In the genomic region with DNA sequence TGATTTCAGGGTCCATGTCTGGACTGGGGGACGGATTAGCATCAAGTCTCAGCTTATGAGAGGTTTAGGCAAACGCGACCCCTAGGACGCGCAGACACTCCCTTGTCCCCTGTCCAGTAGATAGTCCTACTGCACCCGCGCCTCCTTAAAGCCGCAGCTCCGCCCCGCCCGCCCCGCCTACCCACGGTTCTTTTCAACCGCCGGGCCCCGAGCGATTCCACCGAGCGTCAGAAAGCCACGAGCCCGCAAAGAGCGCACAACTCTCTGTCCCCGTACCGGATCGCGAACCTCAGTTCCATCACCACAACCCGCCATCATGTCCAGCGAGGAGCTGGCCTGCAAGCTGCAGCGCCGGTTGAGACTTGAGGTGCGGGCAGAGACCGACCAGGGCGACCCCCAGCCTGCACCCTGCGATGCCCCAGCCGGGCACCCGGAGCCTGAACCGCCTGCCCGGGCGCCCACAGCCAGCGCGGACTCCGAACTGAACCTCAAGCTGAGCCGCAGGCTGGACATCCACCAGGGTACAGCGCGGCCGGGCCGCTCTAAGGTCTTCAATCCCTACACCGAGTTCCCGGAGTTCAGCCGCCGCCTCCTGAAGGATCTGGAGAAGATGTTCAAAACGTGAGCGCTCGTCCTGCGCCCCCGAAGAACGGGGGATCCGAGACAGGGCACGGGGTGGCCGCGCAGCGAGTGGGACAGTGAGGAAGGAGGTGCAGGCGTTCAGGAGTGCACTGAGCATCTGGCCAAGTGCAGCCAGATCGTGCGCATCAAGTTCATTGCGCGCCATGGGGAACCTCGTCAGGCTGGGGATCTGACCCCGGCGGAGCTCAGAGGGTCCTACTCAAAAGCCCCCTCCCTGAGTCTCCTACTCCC, we compare ENCODE assay signal across 8 mouse cellular contexts. TPM values are rescaled to one million over a fixed set of nuclear protein-coding genes. Genes with fewer than 3 reads are reported as not detected.
A peak's percentile ranks its signal among the peaks of the same experiment; 100 is the strongest.
DNase-seq lines count a peak whose midpoint lies in the region; ATAC-seq and TF ChIP-seq lines count a peak whose summit lies in the region.

A gene (plus strand): TSS at position 230 of the 873 bp plus-strand sequence.

- H3K9me3 ChIP-seq in embryonic facial prominence, embryonic 11.5 days (replicated peaks; ENCODE audit: control insufficient read depth, low read length): no peaks in the 10 kb centered on the region
- no peaks in the 10 kb centered on the region for H3K9me3 ChIP-seq in heart, postnatal 0 days (replicated peaks; ENCODE audit: control insufficient read depth, low read length)

- peak; percentile 77 for TF ChIP-seq POLR2A in testis, adult 2 months (IDR thresholded peaks at IDR 0.05; ENCODE audit: control insufficient read depth, low read depth, low read length)

- TF ChIP-seq CTCF in heart, postnatal 0 days (IDR thresholded peaks at IDR 0.05; ENCODE audit: low read depth): no peak
- no peak for TF ChIP-seq CTCF in testis, adult 2 months (IDR thresholded peaks at IDR 0.05; ENCODE audit: control insufficient read depth, insufficient read depth, insufficient replicate concordance, low read depth, low read length)

- no peaks in the 10 kb centered on the region for H3K36me3 ChIP-seq in embryonic facial prominence, embryonic 11.5 days (replicated peaks; ENCODE audit: control insufficient read depth, insufficient read depth, low read depth, low read length)
- H3K36me3 ChIP-seq in heart, postnatal 0 days (replicated peaks; ENCODE audit: control insufficient read depth, insufficient read depth, low read length): no peaks in the 10 kb centered on the region
- no peaks in the 10 kb centered on the region for H3K36me3 ChIP-seq in testis, adult 2 months (ENCODE audit: control insufficient read depth, insufficient read depth, low read length)

- peak; percentile 69; the same call in 1 of the 2 replicates for ATAC-seq in frontal cortex, adult (ENCODE audit: low TSS enrichment)
- ATAC-seq in embryonic facial prominence, embryonic 11.5 days (replicated peaks; ENCODE audit: insufficient number of reproducible peaks, low FRiP score, low TSS enrichment, low read depth): peak; percentile 53; the same call in 1 of the 2 replicates
- 0 out of 2 replicates have a peak, but pooled peaks have one; percentile 11 for ATAC-seq in heart, postnatal 0 days (ENCODE audit: insufficient read depth, low read depth)

- peak within 1 kb of the TSS; percentile 49 for H3K4me3 ChIP-seq in embryonic facial prominence, embryonic 11.5 days (ENCODE audit: low read depth, low read length)
- H3K4me3 ChIP-seq in heart, postnatal 0 days (ENCODE audit: low read depth, low read length): peak within 1 kb of the TSS; percentile 49
- H3K4me3 ChIP-seq in testis, adult 2 months (ENCODE audit: control insufficient read depth, low read depth, low read length): peak within 1 kb of the TSS; percentile 80

- H3K4me2 ChIP-seq in embryonic facial prominence, embryonic 11.5 days (ENCODE audit: low read depth, low read length): peak within 1 kb of the TSS; percentile 99
- H3K4me2 ChIP-seq in heart, postnatal 0 days (ENCODE audit: low read depth, low read length): peak within 1 kb of the TSS; percentile 74

- peaks cover 6% of the 10 kb centered on the region for H3K4me1 ChIP-seq in embryonic facial prominence, embryonic 11.5 days (ENCODE audit: control insufficient read depth, insufficient read depth, low read length)
- peaks cover 15% of the 10 kb centered on the region for H3K4me1 ChIP-seq in heart, postnatal 0 days (ENCODE audit: control insufficient read depth, insufficient read depth)
- peaks cover 23% of the 10 kb centered on the region for H3K4me1 ChIP-seq in testis, adult 2 months (ENCODE audit: control insufficient read depth, insufficient read depth, low read length)

- peak within 1 kb of the TSS; percentile 52 for H3K9ac ChIP-seq in embryonic facial prominence, embryonic 11.5 days (replicated peaks; ENCODE audit: low read length)
- no peak within 1 kb of the TSS for H3K9ac ChIP-seq in heart, postnatal 0 days (replicated peaks; ENCODE audit: low read depth, low read length)

- WGBS in embryonic facial prominence, embryonic 11.5 days: under 1% methylated on average over 69 of the region's 70 CpGs
- WGBS in heart, postnatal 0 days: under 1% methylated on average over 70 of the region's 70 CpGs

- no peak for DNase-seq in frontal cortex, postnatal 10 days (ENCODE audit: low spot score in 2 of 2)
- peak; percentile 48 for DNase-seq in ES-CJ7 (ENCODE audit: low read depth, low spot score)
- peak; percentile 51 for DNase-seq in embryonic facial prominence, embryonic 11.5 days (ENCODE audit: low spot score)
- no peak for DNase-seq in heart, postnatal 0 days (ENCODE audit: low spot score)
- peak; percentile 73 for DNase-seq in kidney, postnatal 14 days
- DNase-seq in lung, postnatal 14 days: peak; percentile 24

- no peak for TF ChIP-seq EP300 in heart, postnatal 0 days (IDR thresholded peaks at IDR 0.05; ENCODE audit: low read depth)

- H3K27ac ChIP-seq in embryonic facial prominence, embryonic 11.5 days (replicated peaks; ENCODE audit: low read depth, low read length): no peak within 1 kb of the TSS
- no peak within 1 kb of the TSS for H3K27ac ChIP-seq in heart, postnatal 0 days (ENCODE audit: low read depth)
- peak within 1 kb of the TSS; percentile 96 for H3K27ac ChIP-seq in testis, adult 2 months (ENCODE audit: control insufficient read depth, insufficient read depth, low read depth, low read length)

- H3K27me3 ChIP-seq in embryonic facial prominence, embryonic 11.5 days (ENCODE audit: control insufficient read depth, insufficient read depth, low read length): peaks cover 43% of the 10 kb centered on the region
- H3K27me3 ChIP-seq in heart, postnatal 0 days (ENCODE audit: control insufficient read depth, insufficient read depth, low read length): peaks cover 81% of the 10 kb centered on the region
- no peaks in the 10 kb centered on the region for H3K27me3 ChIP-seq in testis, adult 2 months (ENCODE audit: control insufficient read depth, insufficient read depth, low read length)

RNA-seq across cellular contexts. Expression of the gene that starts here (rescaled TPM):
- polyA plus RNA-seq in embryonic facial prominence, embryonic 11.5 days (2014; fragmentation: Nextera tagmentation; extraction: Ambion mirVana): 0.81 and 1.1 TPM in 2 replicates
- 2.3 and 2.5 TPM in 2 replicates for total RNA-seq in heart, postnatal 0 days (2014; rRNA removed; ENCODE audit: low replicate concordance)
- 0.38 and 0.60 TPM in 2 replicates for polyA plus RNA-seq in heart, postnatal 0 days (2015; fragmentation: Nextera tagmentation; extraction: Ambion mirVana)
- polyA plus RNA-seq in testis, adult 2 months (2012; rRNA removed): 418 and 483 TPM in 2 replicates

Comparison
In these comparisons a context has a peak if more than half of its experiments do, and no peak if none do; other contexts are left out.
1. RNA of the gene that starts here (polyA plus RNA-seq): 418 to 483 TPM in testis, adult 2 months; 0.81 to 1.1 TPM in embryonic facial prominence, embryonic 11.5 days and 0.38 to 0.60 TPM in heart, postnatal 0 days; every median in the first group is over 100 times any median in the second.
2. ATAC-seq: peak in every context shown above with its lines; median percentile 69 in frontal cortex, adult; 53 in embryonic facial prominence, embryonic 11.5 days; 11 in heart, postnatal 0 days.
3. DNase-seq: peak in ES-CJ7 (single experiment), embryonic facial prominence, embryonic 11.5 days (single experiment), kidney, postnatal 14 days (single experiment) and lung, postnatal 14 days (single experiment); none in frontal cortex, postnatal 10 days (0 of 2) and heart, postnatal 0 days (single experiment).
4. Peak in every context shown above with its lines, with median percentiles within 50 percentile points of each other: H3K4me3 ChIP-seq.